Mouse (Mus musculus): ENCODE data around the gene Ank2. TPM values are rescaled to one million over a fixed set of nuclear protein-coding genes. Genes with fewer than 3 reads are reported as not detected.

Gene Ank2
- polyA plus RNA-seq, 1 experiment from 2014 or later: 3.9 TPM

DNA sequence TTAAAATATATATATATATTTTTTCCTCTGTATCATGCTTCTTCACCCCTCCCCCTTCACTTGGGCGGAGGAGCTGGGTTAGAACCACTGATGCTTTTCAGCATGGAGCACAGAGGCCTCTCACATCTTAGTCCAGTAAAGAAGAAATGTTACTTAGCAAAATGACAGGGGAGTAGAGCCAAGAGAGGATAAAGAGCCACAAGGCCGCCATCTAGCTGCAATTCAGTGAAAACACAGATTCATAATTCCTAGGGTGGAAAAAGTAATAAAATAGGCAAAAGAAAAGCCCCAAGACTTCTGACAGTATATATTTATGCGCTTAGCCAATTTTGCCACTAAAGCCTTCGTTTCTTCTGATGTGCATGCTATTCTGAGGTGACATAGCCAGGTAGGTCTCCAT lies 503.2 kb downstream of the Ank2 start:
- H3K4me3 ChIP-seq (ENCODE audit: low read depth, low read length): no peak overlapping the region
- H3K36me3 ChIP-seq (ENCODE audit: insufficient read depth, low read length): no peaks in the 10 kb centered on the region
- no peak overlapping the region for H3K27ac ChIP-seq (ENCODE audit: low read length)
- no peaks in the 10 kb centered on the region for H3K27me3 ChIP-seq (replicated peaks; ENCODE audit: insufficient read depth, low read length)
- TF ChIP-seq EP300 (IDR thresholded peaks at IDR 0.05): no peak
- peak; percentile 53 for TF ChIP-seq CTCF (IDR thresholded peaks at IDR 0.05)
- no peaks in the 10 kb centered on the region for H3K4me1 ChIP-seq (ENCODE audit: insufficient read depth, low read depth, low read length)
- ATAC-seq: no peak
- WGBS: 81% methylated on average over 4 of the region's 4 CpGs
- peak; percentile 29 for DNase-seq (ENCODE audit: low spot score)
- no peaks in the 10 kb centered on the region for H3K9me3 ChIP-seq (ENCODE audit: low read length)
- no peak overlapping the region for H3K9ac ChIP-seq (replicated peaks; ENCODE audit: low read depth)
- no peak overlapping the region for H3K4me2 ChIP-seq (replicated peaks; ENCODE audit: low read depth, low read length)

DNA sequence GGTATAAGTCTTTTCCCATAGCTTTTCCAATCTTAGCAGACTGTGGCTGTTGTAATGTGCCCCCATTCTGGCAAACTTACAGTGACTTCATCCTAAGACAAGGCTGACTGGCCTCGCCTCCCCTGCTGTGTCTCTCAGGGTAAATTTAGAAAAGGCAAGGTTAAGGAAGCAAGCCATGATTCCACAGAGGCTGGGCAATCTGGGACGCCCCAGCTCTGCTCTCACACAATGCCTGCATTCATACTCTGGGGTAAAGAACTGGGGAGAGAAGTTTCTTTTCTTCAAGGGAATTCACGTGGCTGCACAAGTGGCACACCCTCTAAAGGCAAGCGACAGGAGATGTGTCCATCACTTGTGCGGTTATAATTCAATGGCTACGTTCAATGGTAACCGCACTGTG lies 505.0 kb downstream of the Ank2 start:
- H3K4me2 ChIP-seq (replicated peaks; ENCODE audit: low read depth, low read length): no peak overlapping the region
- no peaks in the 10 kb centered on the region for H3K27me3 ChIP-seq (replicated peaks; ENCODE audit: insufficient read depth, low read length)
- no peak overlapping the region for H3K4me3 ChIP-seq (ENCODE audit: low read depth, low read length)
- TF ChIP-seq CTCF (IDR thresholded peaks at IDR 0.05) (no peak), EP300 (IDR thresholded peaks at IDR 0.05) (no peak)
- 70% methylated on average over 7 of the region's 7 CpGs for WGBS
- ATAC-seq: no peak
- H3K9ac ChIP-seq (replicated peaks; ENCODE audit: low read depth): no peak overlapping the region
- no peak overlapping the region for H3K27ac ChIP-seq (ENCODE audit: low read length)
- no peaks in the 10 kb centered on the region for H3K4me1 ChIP-seq (ENCODE audit: insufficient read depth, low read depth, low read length)
- no peaks in the 10 kb centered on the region for H3K9me3 ChIP-seq (ENCODE audit: low read length)
- no peak for DNase-seq (ENCODE audit: low spot score)
- H3K36me3 ChIP-seq (ENCODE audit: insufficient read depth, low read length): no peaks in the 10 kb centered on the region

DNA sequence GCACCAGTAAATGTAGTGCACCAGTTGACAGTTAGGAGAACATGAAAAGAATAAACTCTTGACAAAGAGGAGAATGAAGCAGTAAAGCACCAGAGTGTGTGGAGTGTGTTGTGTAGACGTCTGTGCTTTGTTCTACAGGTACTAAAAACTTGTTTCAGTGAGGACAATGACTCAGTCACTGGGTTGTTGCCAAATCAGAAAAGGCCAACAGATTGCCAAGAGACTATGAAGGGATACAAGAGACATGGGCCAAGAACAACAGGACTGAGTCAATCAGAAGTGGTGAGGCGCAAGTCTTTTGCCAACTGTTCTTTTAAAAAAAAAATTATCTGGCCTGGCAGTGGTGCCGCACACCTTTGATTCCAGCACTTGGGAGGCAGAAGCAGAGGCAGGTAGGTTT lies 509.2 kb downstream of the Ank2 start:
- no peaks in the 10 kb centered on the region for H3K27me3 ChIP-seq (replicated peaks; ENCODE audit: insufficient read depth, low read length)
- DNase-seq (ENCODE audit: low spot score): no peak
- no peak for ATAC-seq
- no peak overlapping the region for H3K4me2 ChIP-seq (replicated peaks; ENCODE audit: low read depth, low read length)
- H3K4me1 ChIP-seq (ENCODE audit: insufficient read depth, low read depth, low read length): no peaks in the 10 kb centered on the region
- no peak for TF ChIP-seq EP300 (IDR thresholded peaks at IDR 0.05)
- no peak for TF ChIP-seq CTCF (IDR thresholded peaks at IDR 0.05)
- WGBS: 79% methylated on average over 3 of the region's 3 CpGs
- H3K4me3 ChIP-seq (ENCODE audit: low read depth, low read length): no peak overlapping the region
- no peaks in the 10 kb centered on the region for H3K36me3 ChIP-seq (ENCODE audit: insufficient read depth, low read length)
- no peaks in the 10 kb centered on the region for H3K9me3 ChIP-seq (ENCODE audit: low read length)
- H3K9ac ChIP-seq (replicated peaks; ENCODE audit: low read depth): no peak overlapping the region
- no peak overlapping the region for H3K27ac ChIP-seq (ENCODE audit: low read length)

DNA sequence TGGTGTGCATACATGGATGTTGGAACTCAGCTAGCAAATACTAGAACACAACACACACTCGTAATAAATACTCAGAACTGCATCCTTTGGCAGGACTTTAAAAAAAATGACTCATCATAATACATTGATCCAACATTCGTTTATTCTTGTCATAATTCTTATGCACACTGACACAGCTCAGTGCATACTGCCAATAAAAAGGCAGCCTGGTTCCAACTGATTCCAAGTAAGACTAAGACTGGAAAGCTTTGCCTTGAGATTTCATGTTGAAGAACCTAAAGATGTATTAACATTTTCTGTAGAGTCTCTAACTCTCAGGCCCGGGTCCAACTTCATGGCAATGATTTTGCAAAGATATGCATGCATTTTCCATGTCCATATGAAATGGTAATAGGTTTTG lies 512.5 kb downstream of the Ank2 start:
- Histone ChIP-seq H3K9ac (replicated peaks; ENCODE audit: low read depth) (no peak overlapping the region), H3K27ac (ENCODE audit: low read length) (no peak overlapping the region), H3K36me3 (ENCODE audit: insufficient read depth, low read length) (no peaks in the 10 kb centered on the region), H3K9me3 (ENCODE audit: low read length) (no peaks in the 10 kb centered on the region), H3K4me2 (replicated peaks; ENCODE audit: low read depth, low read length) (no peak overlapping the region), H3K27me3 (replicated peaks; ENCODE audit: insufficient read depth, low read length) (no peaks in the 10 kb centered on the region), H3K4me1 (ENCODE audit: insufficient read depth, low read depth, low read length) (no peaks in the 10 kb centered on the region), H3K4me3 (ENCODE audit: low read depth, low read length) (no peak overlapping the region)
- TF ChIP-seq EP300 (IDR thresholded peaks at IDR 0.05) (no peak), CTCF (IDR thresholded peaks at IDR 0.05) (no peak)
- 60% methylated on average over 3 of the region's 3 CpGs for WGBS
- no peak for ATAC-seq
- no peak for DNase-seq (ENCODE audit: low spot score)

DNA sequence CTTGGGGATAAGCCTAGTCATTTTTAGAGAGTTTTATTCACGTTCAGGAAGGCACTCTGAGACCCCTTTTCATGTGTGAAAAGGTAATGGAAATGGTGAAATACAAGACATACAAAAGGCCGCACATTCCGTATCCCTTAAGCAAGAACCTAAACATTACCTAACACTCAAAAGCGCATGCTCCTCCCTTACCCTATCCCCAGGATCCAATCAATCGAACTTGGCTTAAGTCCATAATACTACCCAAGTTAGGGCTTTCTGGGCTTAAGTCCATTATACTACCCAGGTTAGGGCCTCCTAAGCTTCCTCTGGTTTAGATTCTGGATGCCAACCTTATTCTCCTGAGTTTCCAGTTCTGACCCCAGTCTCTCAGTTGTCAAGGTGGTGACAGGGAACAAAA lies 516.3 kb downstream of the Ank2 start:
- Histone ChIP-seq H3K36me3 (ENCODE audit: insufficient read depth, low read length) (no peaks in the 10 kb centered on the region), H3K4me1 (ENCODE audit: insufficient read depth, low read depth, low read length) (no peaks in the 10 kb centered on the region), H3K27ac (ENCODE audit: low read length) (no peak overlapping the region), H3K4me2 (replicated peaks; ENCODE audit: low read depth, low read length) (no peak overlapping the region), H3K4me3 (ENCODE audit: low read depth, low read length) (no peak overlapping the region), H3K9ac (replicated peaks; ENCODE audit: low read depth) (no peak overlapping the region), H3K27me3 (replicated peaks; ENCODE audit: insufficient read depth, low read length) (no peaks in the 10 kb centered on the region), H3K9me3 (ENCODE audit: low read length) (no peaks in the 10 kb centered on the region)
- WGBS: 89% methylated on average over 5 of the region's 5 CpGs
- no peak for ATAC-seq
- TF ChIP-seq CTCF (IDR thresholded peaks at IDR 0.05) (no peak), EP300 (IDR thresholded peaks at IDR 0.05) (no peak)
- DNase-seq (ENCODE audit: low spot score): no peak

DNA sequence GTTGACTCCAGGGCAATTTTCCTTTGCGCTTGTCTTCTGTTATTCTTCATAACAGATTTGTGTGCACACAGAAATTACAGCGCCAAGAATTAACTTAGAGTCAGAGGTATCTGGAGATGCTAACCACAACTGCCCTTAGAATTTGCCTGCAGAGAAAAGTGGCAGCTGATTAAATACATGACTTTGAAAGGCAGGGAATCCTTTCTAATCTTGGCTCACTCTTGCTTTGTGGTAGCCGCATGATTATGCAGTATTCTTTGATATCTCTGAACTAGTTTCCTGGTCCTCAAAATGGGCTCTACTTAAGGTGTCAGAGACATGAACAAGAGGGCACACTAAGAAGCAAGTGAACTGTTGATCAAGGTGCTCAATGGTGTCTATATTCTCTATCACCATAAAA lies 518.0 kb downstream of the Ank2 start:
- H3K9me3 ChIP-seq (ENCODE audit: low read length): no peaks in the 10 kb centered on the region
- H3K4me3 ChIP-seq (ENCODE audit: low read depth, low read length): no peak overlapping the region
- H3K27ac ChIP-seq (ENCODE audit: low read length): no peak overlapping the region
- no peaks in the 10 kb centered on the region for H3K27me3 ChIP-seq (replicated peaks; ENCODE audit: insufficient read depth, low read length)
- H3K9ac ChIP-seq (replicated peaks; ENCODE audit: low read depth): no peak overlapping the region
- no peaks in the 10 kb centered on the region for H3K4me1 ChIP-seq (ENCODE audit: insufficient read depth, low read depth, low read length)
- DNase-seq (ENCODE audit: low spot score): no peak
- H3K4me2 ChIP-seq (replicated peaks; ENCODE audit: low read depth, low read length): no peak overlapping the region
- H3K36me3 ChIP-seq (ENCODE audit: insufficient read depth, low read length): no peaks in the 10 kb centered on the region
- no peak for ATAC-seq
- 94% methylated on average over 3 of the region's 3 CpGs for WGBS
- TF ChIP-seq CTCF (IDR thresholded peaks at IDR 0.05) (no peak), EP300 (IDR thresholded peaks at IDR 0.05) (no peak)

DNA sequence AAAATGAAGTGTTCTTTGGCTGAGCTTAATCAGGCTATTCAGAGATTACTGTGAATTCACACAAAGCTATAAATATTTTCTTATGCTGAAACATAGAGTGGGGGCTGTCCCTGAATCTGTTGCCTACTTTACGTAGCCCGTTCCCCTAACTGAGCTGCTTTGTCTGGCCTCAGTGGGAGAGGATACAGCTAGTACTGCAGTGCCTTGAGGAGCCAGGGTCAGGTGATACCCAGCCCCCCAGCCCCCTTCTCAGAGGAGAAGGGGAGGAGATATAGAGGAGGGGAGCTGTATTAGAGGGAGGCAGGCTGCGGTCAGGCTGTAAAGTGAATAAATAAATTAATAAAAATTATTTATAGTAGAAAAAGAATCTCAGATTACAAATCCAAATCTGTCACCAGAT lies 519.5 kb downstream of the Ank2 start:
- no peak for ATAC-seq
- no peaks in the 10 kb centered on the region for H3K9me3 ChIP-seq (ENCODE audit: low read length)
- H3K36me3 ChIP-seq (ENCODE audit: insufficient read depth, low read length): no peaks in the 10 kb centered on the region
- no peak for TF ChIP-seq CTCF (IDR thresholded peaks at IDR 0.05)
- no peak for TF ChIP-seq EP300 (IDR thresholded peaks at IDR 0.05)
- no peak overlapping the region for H3K9ac ChIP-seq (replicated peaks; ENCODE audit: low read depth)
- H3K4me3 ChIP-seq (ENCODE audit: low read depth, low read length): no peak overlapping the region
- no peak for DNase-seq (ENCODE audit: low spot score)
- H3K4me1 ChIP-seq (ENCODE audit: insufficient read depth, low read depth, low read length): no peaks in the 10 kb centered on the region
- 89% methylated on average over 3 of the region's 3 CpGs for WGBS
- no peaks in the 10 kb centered on the region for H3K27me3 ChIP-seq (replicated peaks; ENCODE audit: insufficient read depth, low read length)
- no peak overlapping the region for H3K27ac ChIP-seq (ENCODE audit: low read length)
- H3K4me2 ChIP-seq (replicated peaks; ENCODE audit: low read depth, low read length): no peak overlapping the region

Measured in lung, postnatal 0 days (tissue).